8 mouse cellular contexts compared by ENCODE assay signal in the genomic region with DNA sequence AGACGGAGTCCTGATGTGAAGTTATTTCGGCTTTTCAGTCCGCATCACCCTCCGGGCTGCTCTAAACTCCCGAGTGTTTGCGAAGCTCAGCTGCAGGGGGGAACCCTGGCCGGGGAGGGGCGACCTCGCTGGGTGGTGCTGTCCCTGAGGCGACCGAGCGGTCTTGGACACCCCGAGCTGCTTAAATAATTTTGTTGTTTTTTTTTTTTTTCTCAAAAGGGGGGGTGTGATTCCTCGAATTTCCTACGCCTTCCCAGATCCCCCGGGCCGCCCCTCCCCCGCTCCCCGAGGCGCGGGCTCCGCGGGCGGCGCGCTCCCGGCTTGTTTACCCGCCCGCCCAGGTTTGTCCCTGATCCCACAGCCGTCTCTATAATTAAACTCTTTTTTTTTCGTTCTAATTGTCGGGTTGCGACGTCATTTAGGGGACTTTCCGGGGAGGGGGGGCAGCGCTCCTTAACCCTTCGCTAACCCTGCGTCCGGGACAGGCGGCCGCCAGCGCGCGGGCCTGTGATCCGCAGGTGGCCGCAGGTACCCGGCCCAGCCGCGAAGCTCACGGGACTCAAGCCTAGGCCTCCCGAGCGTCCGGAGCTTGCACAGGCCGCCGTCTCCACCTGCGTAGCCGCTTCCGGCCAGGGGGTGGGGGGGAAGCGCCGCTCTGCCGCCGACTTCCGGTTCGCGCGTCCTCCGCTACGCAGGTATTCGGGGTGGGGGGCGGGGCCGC. TPM values are rescaled to one million over a fixed set of nuclear protein-coding genes. Genes with fewer than 3 reads are reported as not detected.
A peak's percentile ranks its signal among the peaks of the same experiment; 100 is the strongest.
DNase-seq lines count a peak whose midpoint lies in the region; ATAC-seq and TF ChIP-seq lines count a peak whose summit lies in the region.

No protein-coding gene starts in this region.

- H3K4me2 ChIP-seq in heart, embryonic 12.5 days = peak overlapping the region; percentile 87
- peak overlapping the region; percentile 90 for H3K4me2 ChIP-seq in kidney, embryonic 16.5 days (replicated peaks; ENCODE audit: low read depth, low read length)
- H3K4me2 ChIP-seq in liver, postnatal 0 days (ENCODE audit: low read depth, low read length) = peak overlapping the region; percentile 87
- peak overlapping the region; percentile 93 for H3K4me2 ChIP-seq in neural tube, embryonic 13.5 days

- H3K4me3 ChIP-seq in heart, embryonic 12.5 days = peak overlapping the region; percentile 97
- H3K4me3 ChIP-seq in kidney, embryonic 16.5 days (ENCODE audit: low read length) = peak overlapping the region; percentile 94
- H3K4me3 ChIP-seq in liver, postnatal 0 days (ENCODE audit: low read depth, low read length) = peak overlapping the region; percentile 85
- peak overlapping the region; percentile 70 for H3K4me3 ChIP-seq in neural tube, embryonic 13.5 days

- H3K9me3 ChIP-seq in heart, embryonic 12.5 days (replicated peaks) = no peaks in the 10 kb centered on the region
- peaks cover under 1% of the 10 kb centered on the region for H3K9me3 ChIP-seq in kidney, embryonic 16.5 days (ENCODE audit: low read length)
- no peaks in the 10 kb centered on the region for H3K9me3 ChIP-seq in liver, postnatal 0 days (ENCODE audit: low read length)
- no peaks in the 10 kb centered on the region for H3K9me3 ChIP-seq in neural tube, embryonic 13.5 days

- TF ChIP-seq EP300 in liver, postnatal 0 days (IDR thresholded peaks at IDR 0.05; ENCODE audit: low read depth) = no peak

- H3K9ac ChIP-seq in heart, embryonic 12.5 days = peak overlapping the region; percentile 92
- peak overlapping the region; percentile 92 for H3K9ac ChIP-seq in kidney, embryonic 16.5 days (replicated peaks; ENCODE audit: low read length)
- H3K9ac ChIP-seq in liver, postnatal 0 days (replicated peaks) = peak overlapping the region; percentile 94
- peak overlapping the region; percentile 88 for H3K9ac ChIP-seq in neural tube, embryonic 13.5 days

- H3K27me3 ChIP-seq in heart, embryonic 12.5 days (replicated peaks) = no peaks in the 10 kb centered on the region
- H3K27me3 ChIP-seq in kidney, embryonic 16.5 days (ENCODE audit: insufficient read depth, low read length) = no peaks in the 10 kb centered on the region
- no peaks in the 10 kb centered on the region for H3K27me3 ChIP-seq in liver, postnatal 0 days (ENCODE audit: insufficient read depth, low read length)
- peaks cover 40% of the 10 kb centered on the region for H3K27me3 ChIP-seq in neural tube, embryonic 13.5 days

- H3K36me3 ChIP-seq in heart, embryonic 12.5 days = peaks cover 8% of the 10 kb centered on the region
- peaks cover 10% of the 10 kb centered on the region for H3K36me3 ChIP-seq in kidney, embryonic 16.5 days (ENCODE audit: insufficient read depth, low read length)
- peaks cover 4% of the 10 kb centered on the region for H3K36me3 ChIP-seq in liver, postnatal 0 days (replicated peaks; ENCODE audit: insufficient read depth, low read length)
- peaks cover 6% of the 10 kb centered on the region for H3K36me3 ChIP-seq in neural tube, embryonic 13.5 days

- under 1% methylated on average over 64 of the region's 71 CpGs for WGBS in heart, embryonic 12.5 days
- WGBS in kidney, embryonic 16.5 days = under 1% methylated on average over 70 of the region's 71 CpGs
- WGBS in liver, postnatal 0 days (ENCODE audit: insufficient replicate concordance) = 2% methylated on average over 62 of the region's 71 CpGs
- under 1% methylated on average over 68 of the region's 71 CpGs for WGBS in neural tube, embryonic 13.5 days

- ATAC-seq in erythroblast, adult 5-6 weeks (replicated peaks; ENCODE audit: low FRiP score, poor library complexity, severe bottlenecking) = peak; percentile 72
- ATAC-seq in heart, embryonic 12.5 days (ENCODE audit: insufficient number of reproducible peaks, low FRiP score) = peak; percentile 79
- ATAC-seq in kidney, embryonic 16.5 days (ENCODE audit: low FRiP score, low TSS enrichment) = peak; percentile 69
- ATAC-seq in liver, postnatal 0 days = peak; percentile 67
- peak; percentile 84 for ATAC-seq in neural tube, embryonic 13.5 days (ENCODE audit: low read depth)

- H3K27ac ChIP-seq in heart, embryonic 12.5 days (ENCODE audit: poor library complexity, severe bottlenecking) = peak overlapping the region; percentile 98
- H3K27ac ChIP-seq in kidney, embryonic 16.5 days (ENCODE audit: low read length) = peak overlapping the region; percentile 100
- H3K27ac ChIP-seq in liver, postnatal 0 days (ENCODE audit: low read depth) = peak overlapping the region; percentile 99
- H3K27ac ChIP-seq in neural tube, embryonic 13.5 days (replicated peaks) = peak overlapping the region; percentile 94

- peak; percentile 96 for DNase-seq in CD4-positive helper T cell, adult 2 months (ENCODE audit: low read depth, low spot score)
- DNase-seq in adrenal gland, postnatal 4 days (ENCODE audit: low spot score in 2 of 2) = peak; percentile 57 to 67
- peak; percentile 92 for DNase-seq in liver, postnatal 0 days
- DNase-seq in testis, postnatal 10 days (ENCODE audit: low spot score) = peak; percentile 88

- peaks cover 22% of the 10 kb centered on the region for H3K4me1 ChIP-seq in heart, embryonic 12.5 days (replicated peaks)
- peaks cover 35% of the 10 kb centered on the region for H3K4me1 ChIP-seq in kidney, embryonic 16.5 days (ENCODE audit: insufficient read depth, low read length)
- H3K4me1 ChIP-seq in liver, postnatal 0 days (ENCODE audit: insufficient read depth) = peaks cover 28% of the 10 kb centered on the region
- H3K4me1 ChIP-seq in neural tube, embryonic 13.5 days (replicated peaks) = peaks cover 51% of the 10 kb centered on the region

- no peak for TF ChIP-seq CTCF in liver, postnatal 0 days (IDR thresholded peaks at IDR 0.05; ENCODE audit: low read depth)

RNA-seq across cellular contexts. Expression of a gene that starts 2.5 kb away (rescaled TPM):
- total RNA-seq in adrenal gland, postnatal 4 days (2021) = 100 to 1,000 TPM; 264 to 275 TPM
- total RNA-seq in erythroblast, adult 5-6 weeks (2015; ENCODE audit: low replicate concordance) = 8.8 and 12.7 TPM in 2 replicates
- total RNA-seq in erythroblast, adult 5-6 weeks (2017; ENCODE audit: low replicate concordance) = 4.0 and 4.3 TPM in 2 replicates
- 98.4 and 101 TPM in 2 replicates for polyA plus RNA-seq in heart, embryonic 12.5 days (2016; fragmentation: Nextera tagmentation; extraction: Ambion mirVana)
- polyA plus RNA-seq in kidney, embryonic 16.5 days (2015; fragmentation: Nextera tagmentation; extraction: Ambion mirVana) = 130 and 153 TPM in 2 replicates
- polyA plus RNA-seq in liver, postnatal 0 days (2015; fragmentation: Nextera tagmentation; extraction: Ambion mirVana) = 42.0 and 45.7 TPM in 2 replicates
- 49.6 and 57.4 TPM in 2 replicates for polyA plus RNA-seq in neural tube, embryonic 13.5 days (2015; fragmentation: Nextera tagmentation; extraction: Ambion mirVana)

Comparison
In these comparisons a context has a peak if more than half of its experiments do, and no peak if none do; other contexts are left out.
1. Peak in every context shown above with its lines: DNase-seq, ATAC-seq, H3K4me3 ChIP-seq and H3K27ac ChIP-seq.